Mouse (Mus musculus) WW6 (cell line): ENCODE results near the gene Ttc9b.
"Not testable (repeated sequence)": the region's sequence is repeated elsewhere in the genome, so short reads cannot be mapped to it uniquely, and the experiment has no call there.

ENCODE experiments used
- DNase-seq: peaks from one replicate; pipeline ENCODE4 v3.0.0-alpha.2; 2013; ENCODE audit warnings: low read depth, low spot score

Ttc9b gene

GRCm38 (mm10) chr7:27635094-27635493 is 18.6 kb upstream of the Ttc9b start:
- DNase-seq, result not testable (repeated sequence)

GRCm38 (mm10) chr7:27644471-27644870 is 9.2 kb upstream of the Ttc9b start:
- DNase-seq, result no peak

- no peak for DNase-seq
These were observed 7.2 kb upstream of the Ttc9b start for GRCm38 (mm10) chr7:27646516-27646915.

GRCm38 (mm10) chr7:27647281-27648002 is 6.3 kb upstream of the Ttc9b start:
- no peak for DNase-seq

- DNase-seq, result peak; percentile 62
These were observed 4.0 kb upstream of the Ttc9b start for GRCm38 (mm10) chr7:27649723-27650122.

GRCm38 (mm10) chr7:27650949-27651348 is 2.8 kb upstream of the Ttc9b start:
- DNase-seq, result peak; percentile 70

- DNase-seq, result no peak
These were observed 1.0 kb downstream of the Ttc9b start for GRCm38 (mm10) chr7:27654607-27655276.

GRCm38 (mm10) chr7:27655545-27655944 is 1.8 kb downstream of the Ttc9b start:
- no peak for DNase-seq

GRCm38 (mm10) chr7:27656600-27656999 is 2.9 kb downstream of the Ttc9b start:
- DNase-seq, result no peak

GRCm38 (mm10) chr7:27657824-27658395 is 4.2 kb downstream of the Ttc9b start:
- no peak for DNase-seq

- DNase-seq, result no peak
These were observed 5.3 kb downstream of the Ttc9b start for GRCm38 (mm10) chr7:27658712-27659663.

- DNase-seq, result no peak
These were observed 8.3 kb downstream of the Ttc9b start for GRCm38 (mm10) chr7:27662038-27662437.

- no peak for DNase-seq
These were observed 19.4 kb downstream of the Ttc9b start for GRCm38 (mm10) chr7:27673064-27673574.

GRCm38 (mm10) chr7:27673575-27674131 is 19.9 kb downstream of the Ttc9b start:
- DNase-seq, result no peak

GRCm38 (mm10) chr7:27674195-27674521 is 20.4 kb downstream of the Ttc9b start:
- DNase-seq, result no peak

GRCm38 (mm10) chr7:27674522-27675221 is 21.0 kb downstream of the Ttc9b start, which contains the start of gene Map3k10:
TSS of gene Map3k10 (minus strand) at chr7:27674598.
- DNase-seq, result peak; percentile 89

GRCm38 (mm10) chr7:27675222-27675612 is 21.5 kb downstream of the Ttc9b start:
- DNase-seq, result no peak

GRCm38 (mm10) chr7:27683218-27683617 is 29.5 kb downstream of the Ttc9b start:
- DNase-seq, result no peak

GRCm38 (mm10) chr7:27685220-27685619 is 31.5 kb downstream of the Ttc9b start:
- DNase-seq, result no peak

GRCm38 (mm10) chr7:27685681-27686080 is 32.0 kb downstream of the Ttc9b start:
- DNase-seq, result no peak

- DNase-seq, result no peak
These were observed 33.3 kb downstream of the Ttc9b start for GRCm38 (mm10) chr7:27687043-27687442.
